Mouse (Mus musculus) kidney, adult 10 weeks (tissue): Measurements from ENCODE around the gene Ghsr. TPM values are rescaled to one million over a fixed set of nuclear protein-coding genes. Genes with fewer than 3 reads are reported as not detected.

Source experiments
- polyA plus RNA-seq: library from polyadenylated mRNA; stranded (reverse); fragments of 350-450 nt; fragmentation: Illumina TruSeq; extraction: RNeasy Lipid Tissue Mini Kit (QIAGEN cat#74804); gene quantifications from one replicate; pipeline ENCODE4 v1.2.3, GENCODE M21; 2014; ENCODE audit warnings: low read depth, low replicate concordance

The Ghsr gene
- not detected for polyA plus RNA-seq

GRCm38 (mm10) chr3:27371276-27371621 is at the start of gene Ghsr:
Gene Ghsr (plus strand): TSS chr3:27371351.

Other genes starting within 250 kb of the Ghsr start
- gene Ect2, start 217.5 kb upstream of the Ghsr start, polyA plus RNA-seq = 11.9 TPM
- gene Nceh1, start 188.4 kb upstream of the Ghsr start, polyA plus RNA-seq = 478 TPM
- 45.6 TPM for gene Tnfsf10, start 54.3 kb upstream of the Ghsr start, polyA plus RNA-seq